Mouse (Mus musculus) thymus, adult 2 months (tissue): Measurements from ENCODE around the gene Alkbh6.

Experiments used
- CTCF ChIP-seq: fragments of 200-500 bp; IDR thresholded peaks from 2 replicates; pipeline ENCODE4 v1.5.1; 2012; ENCODE audit warnings: mild to moderate bottlenecking, control low read depth, low read length, moderate library complexity, borderline replicate concordance; ENCODE audit not compliant: control insufficient read depth, poor library complexity, insufficient read depth; ENCODE audit errors: extremely low read depth
- POLR2A ChIP-seq: fragments of 200-500 bp; IDR thresholded peaks from 2 replicates; pipeline ENCODE4 v1.6.1; 2012; ENCODE audit warnings: mild to moderate bottlenecking, low read length, control low read depth, moderate library complexity; ENCODE audit not compliant: control insufficient read depth, poor library complexity, insufficient read depth; ENCODE audit errors: extremely low read depth

DNA sequence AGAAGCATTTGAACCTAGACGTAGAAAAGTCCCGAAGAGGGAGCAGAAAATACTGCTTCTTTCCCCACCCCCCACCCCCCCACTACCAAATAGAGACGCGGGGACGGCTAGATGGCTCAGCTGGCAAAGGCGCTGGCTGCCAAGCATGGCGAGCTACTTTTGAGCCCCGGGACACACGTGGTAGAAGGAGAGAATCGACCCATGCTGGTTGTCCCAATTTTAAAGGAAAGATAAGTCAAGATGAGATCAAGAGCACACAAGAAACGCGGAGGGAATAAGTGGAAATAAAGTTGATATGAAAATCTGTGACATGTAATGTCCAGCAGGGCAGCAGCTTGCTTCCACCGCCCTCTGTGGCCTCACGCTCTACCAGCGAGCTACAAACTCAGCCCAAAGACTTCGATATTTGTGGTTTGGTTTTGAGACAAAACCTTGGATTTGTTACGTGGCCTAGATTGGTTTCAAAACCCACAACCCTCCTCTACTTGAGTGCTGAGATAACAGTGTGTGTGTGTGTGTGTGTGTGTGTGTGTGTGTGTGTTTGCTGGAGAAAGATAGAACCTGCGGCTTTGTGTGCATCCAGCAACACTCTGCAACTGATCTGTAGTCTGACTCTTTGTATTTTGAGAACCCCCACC is 24.2 kb downstream of the Alkbh6 start:
- no peak for TF ChIP-seq CTCF
- TF ChIP-seq POLR2A: no peak
